Mouse (Mus musculus) liver, embryonic 13.5 days (tissue): Measurements from ENCODE around the gene Epb41l1. TPM values are rescaled to one million over a fixed set of nuclear protein-coding genes. Genes with fewer than 3 reads are reported as not detected.
"Not testable (repeated sequence)": the region's sequence is repeated elsewhere in the genome, so short reads cannot be mapped to it uniquely, and the experiment has no call there.

Source experiments
- ATAC-seq: fragments of 200-750 bp; cut with Nextera tagmentation; 2 replicates; pipeline ENCODE4 v1.8.0; 2017; ENCODE audit warnings: low read depth, mild to moderate bottlenecking, moderate number of reproducible peaks, moderate library complexity
- DNase-seq: peaks from one replicate; pipeline ENCODE4 v3.0.0; 2022
- H3K27ac ChIP-seq: fragments of 300-500 bp; sonication (generic); 2 replicates; pipeline ENCODE4 v1.5.1; 2015; ENCODE audit warnings: moderate library complexity, mild to moderate bottlenecking, inconsistent platforms
- H3K27me3 ChIP-seq: fragments of 300-500 bp; sonication (generic); 2 replicates; pipeline ENCODE4 v1.6.1; 2015; ENCODE audit warnings: mild to moderate bottlenecking, inconsistent platforms
- H3K36me3 ChIP-seq: fragments of 300-500 bp; sonication (generic); 2 replicates; pipeline ENCODE4 v1.6.1; 2015; ENCODE audit warnings: mild to moderate bottlenecking, inconsistent platforms
- H3K4me1 ChIP-seq: fragments of 300-500 bp; sonication (generic); replicated peaks from 2 replicates; pipeline ENCODE4 v1.6.1; 2015; ENCODE audit warnings: inconsistent platforms
- H3K4me2 ChIP-seq: fragments of 300-500 bp; sonication (generic); 2 replicates; pipeline ENCODE4 v1.6.1; 2015; ENCODE audit warnings: inconsistent platforms, mild to moderate bottlenecking, moderate library complexity
- H3K4me3 ChIP-seq: fragments of 300-500 bp; sonication (generic); replicated peaks from 2 replicates; pipeline ENCODE4 v1.5.1; 2015; ENCODE audit warnings: mild to moderate bottlenecking, inconsistent platforms
- H3K9ac ChIP-seq: fragments of 300-500 bp; sonication (generic); 2 replicates; pipeline ENCODE4 v1.6.1; 2015; ENCODE audit warnings: mild to moderate bottlenecking, inconsistent platforms
- H3K9me3 ChIP-seq: fragments of 300-500 bp; sonication (generic); replicated peaks from 2 replicates; pipeline ENCODE4 v1.6.1; 2016; ENCODE audit warnings: inconsistent platforms
- WGBS: fragments of 180-500 bp; shearing (Covaris S2); methylation state at CpG from one replicate; pipeline ENCODE4 v1.1.7; 2015; ENCODE audit not compliant: insufficient replicate concordance; 5-methylcytosine and 5-hydroxymethylcytosine counted together
- polyA plus RNA-seq: library from polyadenylated mRNA; unstranded; fragments of >200 nt; fragmentation: Nextera tagmentation; extraction: Ambion mirVana; gene quantifications from 2 replicates; pipeline ENCODE4 v1.2.1, GENCODE M21; 2015

Epb41l1 gene
- polyA plus RNA-seq, 1 experiment from 2014 or later, result 0.46 TPM

DNA sequence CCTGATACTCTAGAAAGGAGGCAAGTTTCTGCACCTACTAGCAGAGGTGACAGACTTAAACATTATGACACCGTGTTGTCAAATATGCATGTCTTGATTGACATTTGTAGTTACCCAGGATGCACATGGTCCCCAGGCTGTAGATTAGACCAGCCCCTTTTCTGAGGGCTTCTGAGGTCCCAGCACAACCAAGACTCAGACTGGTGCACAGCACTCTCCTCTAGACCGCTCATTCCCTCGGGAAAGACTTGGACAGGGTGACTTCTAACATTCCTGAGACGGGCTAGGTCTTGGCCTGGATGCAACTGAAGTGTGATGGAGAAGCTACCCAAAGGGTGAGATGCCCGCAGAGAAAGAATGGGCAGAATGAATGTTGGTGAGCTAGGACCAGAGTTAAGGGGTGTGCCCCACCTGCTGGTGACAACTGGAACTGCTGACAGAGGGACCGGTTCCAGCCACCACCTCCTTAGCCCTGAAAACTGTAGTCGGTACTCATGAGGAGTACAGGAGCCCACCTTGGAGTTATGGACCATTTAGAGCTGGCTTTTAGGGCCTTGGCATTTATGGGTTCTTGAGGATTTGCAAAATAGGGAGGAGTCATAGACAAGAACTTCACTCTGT is 95.0 kb downstream of the Epb41l1 start:
- ATAC-seq (no peak), DNase-seq (no peak)
- Histone ChIP-seq H3K4me3 (no peak overlapping the region), H3K9ac (no peak overlapping the region), H3K4me1 (peaks cover 15% of the 10 kb centered on the region), H3K27me3 (no peaks in the 10 kb centered on the region), H3K27ac (no peak overlapping the region), H3K36me3 (no peaks in the 10 kb centered on the region), H3K4me2 (no peak overlapping the region), H3K9me3 (no peaks in the 10 kb centered on the region)
- 15% methylated on average over 7 of the region's 7 CpGs for WGBS

DNA sequence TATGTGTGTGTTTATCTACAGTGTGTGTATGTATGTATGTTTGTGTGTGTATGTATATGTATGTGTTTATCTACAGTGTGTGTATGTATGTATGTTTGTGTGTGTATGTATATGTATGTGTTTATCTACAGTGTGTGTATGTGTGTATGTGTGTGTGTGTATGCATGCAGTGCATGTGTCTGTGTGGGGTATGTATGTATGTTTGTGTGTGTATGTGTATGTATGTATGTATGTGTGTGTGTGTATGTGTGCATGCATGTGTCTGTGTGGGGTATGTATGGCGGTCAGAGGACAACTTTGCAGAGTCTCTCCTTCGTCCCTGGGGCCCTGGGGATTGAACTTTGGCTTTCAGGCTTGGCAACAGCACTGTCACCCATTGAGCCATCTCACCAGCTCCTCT is 96.0 kb downstream of the Epb41l1 start:
- H3K9ac ChIP-seq, result not testable (repeated sequence)
- ATAC-seq, result peak; percentile 63; the same call in 1 of the 2 replicates
- 65% methylated on average over 2 of the region's 2 CpGs for WGBS

GRCm38 (mm10) chr2:156518306-156518705 is 97.6 kb downstream of the Epb41l1 start:
- Histone ChIP-seq H3K27me3 (no peaks in the 10 kb centered on the region), H3K36me3 (no peaks in the 10 kb centered on the region), H3K4me1 (no peaks in the 10 kb centered on the region), H3K9me3 (no peaks in the 10 kb centered on the region), H3K27ac (no peak overlapping the region), H3K9ac (no peak overlapping the region), H3K4me2 (no peak overlapping the region), H3K4me3 (no peak overlapping the region)
- WGBS, result 57% methylated on average over 6 of the region's 6 CpGs
- ATAC-seq (no peak), DNase-seq (no peak)

More for the DNA sequence above, 96.0 kb downstream of the Epb41l1 start:
- not testable (repeated sequence) for DNase-seq, H3K9me3 ChIP-seq, H3K4me1 ChIP-seq, H3K4me3 ChIP-seq, H3K36me3 ChIP-seq, H3K27ac ChIP-seq, H3K4me2 ChIP-seq, H3K27me3 ChIP-seq

DNA sequence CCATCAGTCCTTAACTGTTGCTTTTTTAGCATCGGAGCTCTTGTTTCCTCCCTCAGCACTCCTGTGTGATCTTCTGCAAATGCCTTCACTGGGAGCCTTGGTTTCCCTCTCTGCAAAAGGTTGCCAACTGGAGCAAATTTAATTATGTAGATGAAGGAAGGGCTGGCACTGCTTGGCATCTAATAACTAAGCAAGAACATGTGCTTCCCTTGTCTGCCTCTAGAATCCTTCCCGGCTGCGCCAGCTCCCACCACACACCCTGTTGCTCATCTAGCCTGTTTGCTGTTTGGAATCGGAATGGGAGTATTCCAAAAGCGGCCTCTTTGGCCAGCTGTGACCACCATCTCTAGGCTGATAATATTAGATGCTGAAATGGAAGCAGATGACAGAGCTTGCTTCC is 98.9 kb downstream of the Epb41l1 start:
- ATAC-seq (no peak), DNase-seq (no peak)
- H3K9me3 ChIP-seq, result no peaks in the 10 kb centered on the region
- H3K27me3 ChIP-seq, result no peaks in the 10 kb centered on the region
- H3K27ac ChIP-seq, result no peak overlapping the region
- no peaks in the 10 kb centered on the region for H3K4me1 ChIP-seq
- H3K9ac ChIP-seq, result no peak overlapping the region
- H3K4me3 ChIP-seq, result no peak overlapping the region
- H3K36me3 ChIP-seq, result no peaks in the 10 kb centered on the region
- no peak overlapping the region for H3K4me2 ChIP-seq
- 74% methylated on average over 5 of the region's 5 CpGs for WGBS

- Histone ChIP-seq H3K4me2 (no peak overlapping the region), H3K27me3 (no peaks in the 10 kb centered on the region), H3K4me3 (no peak overlapping the region), H3K27ac (no peak overlapping the region), H3K9ac (no peak overlapping the region), H3K9me3 (no peaks in the 10 kb centered on the region), H3K36me3 (no peaks in the 10 kb centered on the region), H3K4me1 (no peaks in the 10 kb centered on the region)
- DNase-seq (no peak), ATAC-seq (no peak)
- WGBS, result 45% methylated on average over 11 of the region's 11 CpGs
Measured at GRCm38 (mm10) chr2:156522994-156523393, 102.3 kb downstream of the Epb41l1 start.

DNA sequence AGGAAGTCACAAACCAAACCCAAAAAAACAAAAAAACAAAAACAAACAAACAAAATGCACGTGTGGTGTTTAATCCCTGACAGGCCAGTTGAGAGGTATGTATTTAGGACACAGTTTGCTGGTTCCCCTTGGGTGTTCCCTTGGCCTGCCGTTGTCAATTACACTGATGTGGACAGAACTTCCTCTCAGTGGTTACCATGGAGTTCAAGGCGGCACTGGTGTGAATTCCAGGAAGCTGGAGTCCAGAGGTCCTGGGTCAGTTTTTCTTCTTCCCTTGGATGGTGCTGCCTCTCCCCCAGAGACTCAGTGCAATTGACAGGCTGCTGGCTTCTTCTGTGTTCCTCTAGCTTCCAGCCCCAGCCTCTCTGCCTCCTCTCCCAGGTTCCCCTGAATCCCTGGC is 103.4 kb downstream of the Epb41l1 start:
- Histone ChIP-seq H3K36me3 (no peaks in the 10 kb centered on the region), H3K4me3 (no peak overlapping the region), H3K9ac (no peak overlapping the region), H3K27me3 (no peaks in the 10 kb centered on the region), H3K4me1 (no peaks in the 10 kb centered on the region), H3K4me2 (no peak overlapping the region), H3K27ac (no peak overlapping the region), H3K9me3 (no peaks in the 10 kb centered on the region)
- ATAC-seq, result no peak
- 28% methylated on average over 3 of the region's 3 CpGs for WGBS
- no peak for DNase-seq

DNA sequence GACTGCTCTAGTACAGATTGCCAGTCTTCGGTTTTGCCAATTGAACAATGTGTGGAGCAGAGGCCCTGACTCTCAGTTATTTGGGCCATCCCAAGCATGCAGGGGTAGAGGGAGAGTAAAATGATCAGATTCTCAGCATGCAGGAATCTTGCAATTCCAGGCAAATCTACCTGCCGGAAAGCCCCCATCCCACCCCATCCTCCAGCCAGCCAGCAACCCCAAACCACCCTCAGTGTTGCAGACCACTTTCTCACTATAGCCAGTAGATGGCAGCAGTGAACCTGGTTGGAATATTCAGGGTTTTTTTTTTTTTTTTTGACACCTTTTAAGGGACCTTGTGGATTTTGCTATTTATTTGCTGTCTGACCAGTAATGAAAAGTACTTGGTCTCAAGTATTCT is 109.0 kb downstream of the Epb41l1 start:
- Histone ChIP-seq H3K9me3 (no peaks in the 10 kb centered on the region), H3K36me3 (no peaks in the 10 kb centered on the region), H3K4me3 (no peak overlapping the region), H3K4me2 (no peak overlapping the region), H3K9ac (no peak overlapping the region), H3K27me3 (no peaks in the 10 kb centered on the region), H3K27ac (no peak overlapping the region), H3K4me1 (no peaks in the 10 kb centered on the region)
- no peak for DNase-seq
- ATAC-seq, result no peak
- WGBS, result 38% methylated on average over 2 of the region's 2 CpGs

DNA sequence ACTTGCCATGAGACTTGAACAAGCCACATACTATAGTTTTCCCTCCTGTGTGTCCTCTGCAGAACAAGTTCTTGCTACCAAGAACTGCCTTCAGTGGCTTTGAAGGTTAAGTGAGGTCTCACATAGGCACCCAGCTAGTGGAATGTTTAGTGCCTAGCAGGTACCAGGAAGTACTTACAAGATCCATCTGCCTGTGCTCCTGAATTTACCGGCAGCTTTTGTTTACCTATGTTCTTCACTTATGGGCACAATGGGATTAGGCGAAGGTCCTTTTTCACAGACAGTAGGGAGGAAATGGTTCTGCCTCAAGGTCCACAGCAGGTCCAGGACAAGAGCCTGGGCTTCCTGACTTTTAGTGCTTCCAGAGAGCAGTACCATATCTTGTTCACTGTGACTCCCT is 112.5 kb downstream of the Epb41l1 start:
- no peak for ATAC-seq
- Histone ChIP-seq H3K9me3 (no peaks in the 10 kb centered on the region), H3K36me3 (no peaks in the 10 kb centered on the region)

DNA sequence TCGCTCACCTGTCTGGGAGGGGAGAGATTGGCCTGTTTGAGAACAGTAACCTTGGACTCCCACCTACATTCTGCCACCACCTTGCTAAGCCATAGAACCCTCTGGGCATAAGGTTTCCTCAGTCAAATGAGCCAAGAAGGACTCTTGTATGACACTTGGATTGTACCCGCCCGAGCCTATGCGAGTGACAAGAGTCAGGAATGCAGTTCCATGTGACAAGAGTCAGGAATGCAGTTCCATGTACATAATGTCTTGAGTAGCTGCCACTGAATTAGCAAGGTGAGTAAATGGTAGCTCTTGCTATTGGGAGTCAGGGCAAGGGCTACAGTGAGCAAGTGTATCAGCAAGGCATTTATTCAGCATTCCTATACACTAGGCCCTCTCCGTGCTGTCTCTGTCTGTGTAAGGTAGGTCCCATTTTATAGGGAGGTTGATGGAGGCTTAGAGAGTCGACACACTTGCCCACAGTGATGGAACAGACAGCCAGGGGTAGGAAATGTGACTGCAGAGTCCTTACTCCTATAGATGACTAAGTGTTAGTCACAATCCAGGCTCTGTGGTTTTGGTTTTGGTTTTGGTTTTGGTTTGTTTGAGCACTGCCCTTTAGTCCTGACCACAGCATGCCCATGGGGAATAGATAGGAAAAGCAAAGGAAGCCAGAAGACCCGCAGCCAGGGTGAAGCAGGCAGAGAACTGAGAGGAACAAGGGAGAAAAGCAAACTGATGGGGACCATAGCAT is 118.3 kb downstream of the Epb41l1 start:
- Histone ChIP-seq H3K9ac (no peak overlapping the region), H3K27me3 (no peaks in the 10 kb centered on the region), H3K4me1 (no peaks in the 10 kb centered on the region), H3K36me3 (no peaks in the 10 kb centered on the region), H3K4me3 (no peak overlapping the region), H3K27ac (no peak overlapping the region), H3K4me2 (no peak overlapping the region), H3K9me3 (no peaks in the 10 kb centered on the region)
- no peak for DNase-seq
- ATAC-seq, result no peak
- 63% methylated on average over 7 of the region's 7 CpGs for WGBS

More for the DNA sequence above, 112.5 kb downstream of the Epb41l1 start:
- Histone ChIP-seq H3K4me1 (no peaks in the 10 kb centered on the region), H3K27ac (no peak overlapping the region), H3K4me3 (no peak overlapping the region), H3K9ac (no peak overlapping the region), H3K27me3 (no peaks in the 10 kb centered on the region), H3K4me2 (no peak overlapping the region)
- DNase-seq, result no peak
- WGBS, result 62% methylated on average over 2 of the region's 2 CpGs

- no peak overlapping the region for H3K9ac ChIP-seq
- 60% methylated on average over 7 of the region's 7 CpGs for WGBS
- H3K4me3 ChIP-seq, result no peak overlapping the region
Measured at GRCm38 (mm10) chr2:156540991-156541390, 120.3 kb downstream of the Epb41l1 start.

DNA sequence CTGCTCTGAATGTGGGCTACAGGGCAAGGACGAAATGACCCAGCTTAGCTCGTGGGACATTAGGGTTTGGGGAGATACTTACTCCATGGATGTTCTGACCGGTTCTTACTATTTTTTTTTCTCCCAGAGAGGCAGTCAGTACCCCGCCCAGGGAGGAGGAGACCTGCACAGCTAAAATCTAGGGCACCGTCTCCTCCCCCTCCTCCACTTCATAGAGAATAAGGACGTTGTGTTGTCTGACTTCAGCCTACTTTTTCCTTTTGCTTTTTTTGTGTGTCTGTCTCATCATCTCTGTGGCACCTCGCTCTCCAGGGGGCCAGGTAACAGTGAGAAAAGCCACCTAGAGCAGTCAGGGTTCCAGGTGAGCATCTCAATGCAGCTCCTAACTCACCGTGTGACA is 121.7 kb downstream of the Epb41l1 start:
- DNase-seq (no peak), ATAC-seq (no peak)
- Histone ChIP-seq H3K4me1 (peaks cover 9% of the 10 kb centered on the region; the same call in 1 of the 2 replicates), H3K4me2 (no peak overlapping the region), H3K27ac (no peak overlapping the region), H3K36me3 (no peaks in the 10 kb centered on the region), H3K4me3 (no peak overlapping the region), H3K27me3 (no peaks in the 10 kb centered on the region), H3K9me3 (no peaks in the 10 kb centered on the region), H3K9ac (no peak overlapping the region)
- WGBS, result 66% methylated on average over 8 of the region's 8 CpGs

More at GRCm38 (mm10) chr2:156540991-156541390, 120.3 kb downstream of the Epb41l1 start:
- peaks cover 2% of the 10 kb centered on the region; the same call in 1 of the 2 replicates for H3K4me1 ChIP-seq
- H3K9me3 ChIP-seq, result no peaks in the 10 kb centered on the region
- H3K36me3 ChIP-seq, result no peaks in the 10 kb centered on the region
- H3K4me2 ChIP-seq, result no peak overlapping the region
- DNase-seq (no peak), ATAC-seq (no peak)
- no peaks in the 10 kb centered on the region for H3K27me3 ChIP-seq
- H3K27ac ChIP-seq, result no peak overlapping the region

DNA sequence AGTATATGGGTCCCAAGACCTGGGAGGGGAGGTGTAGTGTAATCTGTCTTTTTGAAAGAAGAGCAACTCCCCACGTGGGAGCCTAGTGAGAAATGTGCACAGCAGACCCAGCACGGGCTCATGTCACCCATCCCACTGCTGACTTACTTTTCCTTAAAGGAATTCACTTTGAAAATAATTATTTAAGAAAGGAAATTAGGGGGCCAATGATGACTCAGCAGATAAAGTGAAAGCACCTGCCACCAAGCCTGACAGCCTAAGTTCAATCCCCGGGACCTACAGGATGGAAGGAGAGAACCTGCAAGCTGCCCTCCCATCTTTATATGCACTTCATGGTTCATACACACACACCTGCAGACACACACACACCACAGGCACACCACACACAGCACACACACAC is 123.1 kb downstream of the Epb41l1 start:
- WGBS, result 60% methylated on average over 3 of the region's 3 CpGs

More for the DNA sequence above, 123.1 kb downstream of the Epb41l1 start:
- no peak overlapping the region for H3K4me2 ChIP-seq
- no peak overlapping the region for H3K27ac ChIP-seq
- H3K9me3 ChIP-seq, result no peaks in the 10 kb centered on the region
- ATAC-seq (no peak), DNase-seq (no peak)
- peaks cover 19% of the 10 kb centered on the region for H3K4me1 ChIP-seq
- no peak overlapping the region for H3K9ac ChIP-seq
- no peaks in the 10 kb centered on the region for H3K36me3 ChIP-seq
- H3K27me3 ChIP-seq, result no peaks in the 10 kb centered on the region
- H3K4me3 ChIP-seq, result no peak overlapping the region
